Mouse (Mus musculus): ENCODE measurements around the gene Tmem88. TPM values are rescaled to one million over a fixed set of nuclear protein-coding genes. Genes with fewer than 3 reads are reported as not detected.

Tmem88 gene
- polyA plus RNA-seq, 1 experiment from 2014 or later = 8.7 TPM

DNA sequence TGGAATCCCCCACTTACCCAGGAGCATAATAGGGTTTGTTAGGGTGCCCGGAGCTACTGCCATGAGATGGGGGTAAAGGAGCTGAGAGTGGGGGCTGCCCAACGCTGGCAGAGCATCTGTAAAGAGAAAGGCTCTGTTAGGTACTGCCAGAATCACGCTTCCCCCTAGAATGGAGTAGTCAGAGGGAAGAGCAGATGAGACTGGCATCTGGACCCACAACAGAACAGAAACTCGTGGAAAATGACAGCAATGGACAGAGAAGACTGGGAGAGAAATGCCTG, 9.6 kb upstream of the Tmem88 start:
- WGBS = 85% methylated on average over 4 of the region's 4 CpGs
- Histone ChIP-seq H3K4me2 (peak overlapping the region; percentile 99), H3K27ac (peak overlapping the region; percentile 100), H3K36me3 (peaks cover 63% of the 10 kb centered on the region), H3K9ac (peak overlapping the region; percentile 99), H3K4me3 (peak overlapping the region; percentile 83; the same call in 1 of the 2 replicates), H3K4me1 (replicated peaks) (peaks cover 43% of the 10 kb centered on the region), H3K9me3 (no peaks in the 10 kb centered on the region), H3K27me3 (no peaks in the 10 kb centered on the region)
- no peak for ATAC-seq (ENCODE audit: low FRiP score)

GRCm38 (mm10) chr11:69406867-69407723, 9.1 kb upstream of the Tmem88 start:
- Histone ChIP-seq H3K9me3 (no peaks in the 10 kb centered on the region), H3K36me3 (peaks cover 65% of the 10 kb centered on the region), H3K4me3 (no peak overlapping the region), H3K27me3 (no peaks in the 10 kb centered on the region), H3K4me1 (replicated peaks) (peaks cover 38% of the 10 kb centered on the region), H3K4me2 (no peak overlapping the region), H3K9ac (no peak overlapping the region; the same call in 1 of the 2 replicates), H3K27ac (peak overlapping the region; percentile 100; the same call in 1 of the 2 replicates)
- ATAC-seq (ENCODE audit: low FRiP score) = no peak
- 93% methylated on average over 16 of the region's 16 CpGs for WGBS

DNA sequence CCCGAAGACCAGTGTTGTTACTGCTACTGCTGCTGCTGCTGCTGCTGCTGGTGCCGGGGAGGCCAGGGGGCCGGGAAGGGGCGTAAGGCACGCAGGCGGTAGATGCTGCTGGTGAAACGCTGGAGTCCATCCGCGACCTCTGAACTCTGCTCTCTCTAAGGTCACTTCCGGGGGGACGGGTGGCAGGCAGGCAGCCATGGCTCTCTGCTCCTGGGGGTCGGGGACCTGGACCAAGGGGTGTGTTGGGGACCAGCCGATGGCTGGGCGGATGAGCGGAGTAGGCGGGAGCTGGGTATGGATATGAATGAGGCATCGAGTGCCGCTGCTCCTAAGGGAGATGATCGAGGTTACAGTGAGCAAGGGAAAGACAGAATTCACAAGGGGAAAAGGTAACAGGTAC, 8.2 kb upstream of the Tmem88 start:
- no peak overlapping the region for H3K27ac ChIP-seq
- 84% methylated on average over 19 of the region's 19 CpGs for WGBS
- H3K4me1 ChIP-seq (replicated peaks) = peaks cover 35% of the 10 kb centered on the region
- no peaks in the 10 kb centered on the region for H3K9me3 ChIP-seq
- H3K9ac ChIP-seq = no peak overlapping the region
- no peak overlapping the region for H3K4me3 ChIP-seq
- H3K36me3 ChIP-seq = peaks cover 69% of the 10 kb centered on the region
- H3K27me3 ChIP-seq = no peaks in the 10 kb centered on the region
- H3K4me2 ChIP-seq = no peak overlapping the region
- no peak for ATAC-seq (ENCODE audit: low FRiP score)

- H3K27ac ChIP-seq = no peak overlapping the region
- ATAC-seq (ENCODE audit: low FRiP score) = no peak
- peaks cover 75% of the 10 kb centered on the region for H3K36me3 ChIP-seq
- peaks cover 35% of the 10 kb centered on the region for H3K4me1 ChIP-seq (replicated peaks)
- WGBS = 89% methylated on average over 24 of the region's 24 CpGs
- no peaks in the 10 kb centered on the region for H3K9me3 ChIP-seq
- H3K27me3 ChIP-seq = peaks cover 5% of the 10 kb centered on the region
- no peak overlapping the region for H3K4me2 ChIP-seq
- no peak overlapping the region for H3K9ac ChIP-seq
- no peak overlapping the region for H3K4me3 ChIP-seq
Observed at GRCm38 (mm10) chr11:69405397-69406200, 7.6 kb upstream of the Tmem88 start.

DNA sequence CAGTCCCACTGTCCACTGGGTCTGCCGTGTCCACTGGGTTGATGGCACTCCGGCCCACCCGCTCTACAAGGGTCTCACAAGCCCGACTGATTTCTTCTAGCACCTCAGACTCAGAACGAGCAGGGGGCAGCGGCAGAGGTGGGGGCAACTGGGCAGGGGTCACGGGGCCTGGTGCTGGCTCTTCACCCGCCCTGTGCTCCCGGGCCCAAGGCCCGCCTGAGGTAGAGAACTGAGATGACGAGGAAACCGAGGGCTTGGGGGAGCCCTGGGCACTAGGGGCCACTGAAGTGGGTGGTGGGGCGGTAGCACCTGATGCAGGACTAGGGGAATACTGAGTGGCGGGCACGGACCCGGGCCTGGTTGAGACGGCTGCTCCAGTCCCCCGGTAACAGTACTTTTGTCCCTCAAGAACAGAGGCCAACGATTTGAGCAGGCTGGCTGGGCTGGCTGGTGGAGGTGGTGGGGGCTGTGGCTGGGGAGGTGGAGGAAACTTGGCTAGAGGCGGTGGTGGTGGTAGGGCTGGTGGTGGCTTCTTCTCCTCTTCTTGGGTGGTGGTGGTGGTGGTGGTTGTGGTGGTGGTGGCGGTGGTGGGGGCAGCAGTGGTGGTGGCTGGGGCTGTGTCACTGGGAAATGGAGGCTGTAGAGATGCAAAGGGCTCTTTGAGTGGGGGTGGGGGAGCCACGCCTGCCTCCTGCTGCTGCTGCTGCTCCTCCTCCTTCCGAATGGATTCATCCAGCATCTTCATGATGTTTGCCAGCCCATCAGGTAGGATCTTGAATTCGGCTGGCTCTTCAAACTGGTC, 6.8 kb upstream of the Tmem88 start:
- Histone ChIP-seq H3K9ac (no peak overlapping the region), H3K36me3 (peaks cover 83% of the 10 kb centered on the region), H3K9me3 (no peaks in the 10 kb centered on the region), H3K4me2 (no peak overlapping the region), H3K4me1 (replicated peaks) (peaks cover 31% of the 10 kb centered on the region), H3K27me3 (peaks cover 13% of the 10 kb centered on the region), H3K4me3 (no peak overlapping the region), H3K27ac (no peak overlapping the region)
- no peak for ATAC-seq (ENCODE audit: low FRiP score)
- 89% methylated on average over 22 of the region's 24 CpGs for WGBS

- 92% methylated on average over 38 of the region's 38 CpGs for WGBS
- H3K27ac ChIP-seq = no peak overlapping the region
Observed at GRCm38 (mm10) chr11:69403691-69404594, 5.9 kb upstream of the Tmem88 start.

DNA sequence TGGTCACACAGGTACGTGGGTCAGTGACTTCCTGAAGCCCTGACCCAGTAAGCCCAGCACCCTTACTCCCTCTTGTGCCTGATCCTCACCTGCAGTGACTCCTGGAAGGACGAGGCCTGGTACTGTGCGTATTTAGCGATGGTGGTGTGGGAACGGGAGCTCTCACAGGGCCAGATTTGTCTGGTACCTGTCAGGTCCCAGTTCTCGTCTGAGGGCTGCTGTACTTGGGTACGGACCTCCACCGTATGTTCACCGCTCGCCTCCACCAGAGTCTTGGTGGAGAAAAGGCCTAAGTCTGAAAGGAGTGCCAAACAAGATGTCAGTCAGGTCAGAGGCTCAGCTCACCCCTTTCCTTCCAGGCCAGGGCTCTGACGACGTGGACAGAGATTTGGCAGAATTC, 4.0 kb upstream of the Tmem88 start:
- Histone ChIP-seq H3K4me1 (replicated peaks) (peaks cover 27% of the 10 kb centered on the region), H3K9me3 (no peaks in the 10 kb centered on the region), H3K4me2 (no peak overlapping the region), H3K27ac (no peak overlapping the region), H3K27me3 (peaks cover 27% of the 10 kb centered on the region), H3K36me3 (peaks cover 92% of the 10 kb centered on the region), H3K4me3 (no peak overlapping the region), H3K9ac (no peak overlapping the region)
- WGBS = 89% methylated on average over 12 of the region's 12 CpGs
- ATAC-seq (ENCODE audit: low FRiP score) = no peak

More at GRCm38 (mm10) chr11:69403691-69404594, 5.9 kb upstream of the Tmem88 start:
- peaks cover 30% of the 10 kb centered on the region for H3K4me1 ChIP-seq (replicated peaks)
- H3K4me2 ChIP-seq = no peak overlapping the region
- peaks cover 87% of the 10 kb centered on the region for H3K36me3 ChIP-seq
- no peaks in the 10 kb centered on the region for H3K9me3 ChIP-seq
- no peak overlapping the region for H3K9ac ChIP-seq
- no peak for ATAC-seq (ENCODE audit: low FRiP score)
- H3K4me3 ChIP-seq = no peak overlapping the region
- H3K27me3 ChIP-seq = peaks cover 19% of the 10 kb centered on the region

DNA sequence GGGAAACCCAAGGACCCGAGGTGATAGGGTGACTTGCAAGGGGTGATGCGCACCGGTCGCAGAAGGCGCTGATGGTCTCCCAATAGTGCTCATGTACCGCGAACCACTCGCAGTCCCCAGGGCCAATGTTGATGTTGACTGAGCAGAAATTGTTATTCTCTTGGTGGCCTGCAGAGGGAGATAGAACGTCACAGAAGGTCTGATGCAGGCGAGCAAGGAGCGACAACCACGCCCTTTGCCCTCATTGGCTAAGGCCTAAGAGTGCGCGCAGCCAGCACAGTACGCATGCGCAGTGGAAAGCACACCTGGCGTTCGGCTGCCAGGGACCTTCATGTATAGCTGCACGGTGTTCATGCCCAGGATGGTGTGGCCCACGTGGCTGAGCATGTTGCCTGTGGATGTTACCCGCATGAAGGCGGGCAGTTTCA, 3.2 kb upstream of the Tmem88 start:
- peak; percentile 65 for ATAC-seq (ENCODE audit: low FRiP score)
- 18% methylated on average over 22 of the region's 22 CpGs for WGBS
- peak overlapping the region; percentile 8; the same call in 1 of the 2 replicates for H3K4me3 ChIP-seq

DNA sequence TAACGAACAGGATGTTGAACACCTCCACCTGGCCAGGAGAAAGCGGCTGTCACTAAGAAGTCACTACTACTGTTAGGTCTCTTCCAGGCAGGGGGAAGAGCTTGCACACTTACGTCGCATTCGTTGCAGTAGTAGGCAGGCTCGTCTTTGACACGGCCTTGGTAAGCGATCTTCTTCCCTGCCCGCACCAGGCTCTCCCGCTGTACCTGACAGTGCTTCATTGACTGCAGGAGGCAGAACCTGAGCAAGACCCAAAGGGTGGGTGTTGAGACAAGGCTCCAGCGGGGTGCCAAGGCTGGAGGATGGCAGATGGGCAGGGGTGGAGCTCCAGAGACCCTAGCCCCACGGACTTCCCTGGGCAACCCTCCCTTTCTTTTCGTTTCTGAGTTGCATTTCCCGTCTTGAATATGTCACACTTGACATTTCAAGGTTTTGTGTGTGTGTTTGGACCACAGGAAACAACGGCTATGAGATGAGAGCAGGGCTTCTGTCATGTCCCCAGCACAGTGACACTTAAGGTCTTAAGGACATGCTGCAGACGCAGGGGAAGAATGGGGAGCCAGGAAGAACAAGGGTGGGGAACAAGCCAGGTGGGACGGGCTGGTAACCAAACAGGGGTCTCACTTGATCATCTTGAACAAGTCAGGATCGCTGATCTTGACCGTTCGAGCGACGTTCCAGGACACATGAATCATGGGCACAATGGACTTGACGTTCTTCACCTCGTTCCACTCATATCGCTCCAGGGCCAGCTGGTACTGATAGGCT, 2.2 kb upstream of the Tmem88 start:
- Histone ChIP-seq H3K4me2 (no peak overlapping the region), H3K27me3 (peaks cover 27% of the 10 kb centered on the region), H3K9ac (peak overlapping the region; percentile 51; the same call in 1 of the 2 replicates), H3K36me3 (peaks cover 75% of the 10 kb centered on the region), H3K9me3 (no peaks in the 10 kb centered on the region), H3K4me1 (replicated peaks) (peaks cover 37% of the 10 kb centered on the region), H3K4me3 (0 out of 2 replicates have a peak overlapping the region, but pooled peaks have one; percentile 7), H3K27ac (no peak overlapping the region)
- 75% methylated on average over 25 of the region's 25 CpGs for WGBS
- ATAC-seq (ENCODE audit: low FRiP score) = no peak

More for the DNA sequence above, 3.2 kb upstream of the Tmem88 start:
- H3K36me3 ChIP-seq = peaks cover 84% of the 10 kb centered on the region
- H3K4me2 ChIP-seq = no peak overlapping the region
- H3K27ac ChIP-seq = peak overlapping the region; percentile 52; the same call in 1 of the 2 replicates
- H3K4me1 ChIP-seq (replicated peaks) = peaks cover 34% of the 10 kb centered on the region
- no peaks in the 10 kb centered on the region for H3K9me3 ChIP-seq
- H3K27me3 ChIP-seq = peaks cover 27% of the 10 kb centered on the region
- H3K9ac ChIP-seq = no peak overlapping the region

GRCm38 (mm10) chr11:69399201-69400082, 1.4 kb upstream of the Tmem88 start:
- 0 out of 2 replicates have a peak overlapping the region, but pooled peaks have one; percentile 51 for H3K9ac ChIP-seq

More at GRCm38 (mm10) chr11:69399201-69400082, 1.4 kb upstream of the Tmem88 start:
- peak overlapping the region; percentile 7; the same call in 1 of the 2 replicates for H3K4me3 ChIP-seq
- H3K4me1 ChIP-seq (replicated peaks) = peaks cover 38% of the 10 kb centered on the region
- H3K36me3 ChIP-seq = peaks cover 67% of the 10 kb centered on the region
- ATAC-seq (ENCODE audit: low FRiP score) = no peak
- 16% methylated on average over 66 of the region's 66 CpGs for WGBS
- peaks cover 27% of the 10 kb centered on the region for H3K27me3 ChIP-seq
- no peaks in the 10 kb centered on the region for H3K9me3 ChIP-seq
- H3K27ac ChIP-seq = no peak overlapping the region
- no peak overlapping the region; the same call in 1 of the 2 replicates for H3K4me2 ChIP-seq

All from hindbrain, embryonic 13.5 days (tissue).